Mouse (Mus musculus) hindbrain, postnatal 0 days (tissue): Measurements from ENCODE around the gene Gm9844. TPM values are rescaled to one million over a fixed set of nuclear protein-coding genes. Genes with fewer than 3 reads are reported as not detected.
"Not testable (repeated sequence)": the region's sequence is repeated elsewhere in the genome, so short reads cannot be mapped to it uniquely, and the experiment has no call there.

Source experiments
- ATAC-seq: fragments of 200-750 bp; cut with Nextera tagmentation; 2 replicates; pipeline ENCODE4 v1.8.0; 2017; ENCODE audit warnings: mild to moderate bottlenecking, moderate TSS enrichment, moderate library complexity
- DNase-seq: peaks from one replicate; pipeline ENCODE4 v3.0.0-alpha.2; 2015; ENCODE audit warnings: low spot score
- H3K27ac ChIP-seq: fragments of 300-500 bp; sonication (generic); 2 replicates; pipeline ENCODE4 v1.5.1; 2014; ENCODE audit warnings: mild to moderate bottlenecking
- H3K27me3 ChIP-seq: fragments of 300-500 bp; sonication (generic); 2 replicates; pipeline ENCODE4 v1.6.1; 2014; ENCODE audit warnings: low read length, mixed read lengths; ENCODE audit not compliant: insufficient read depth
- H3K36me3 ChIP-seq: fragments of 300-500 bp; sonication (generic); 2 replicates; pipeline ENCODE4 v1.6.1; 2014; ENCODE audit warnings: low read length, mixed read lengths; ENCODE audit not compliant: insufficient read depth
- H3K4me1 ChIP-seq: fragments of 300-500 bp; sonication (generic); 2 replicates; pipeline ENCODE4 v1.6.1; 2014; ENCODE audit warnings: antibody characterized with exemption, low read length, mixed read lengths; ENCODE audit not compliant: insufficient read depth
- H3K4me2 ChIP-seq: fragments of 300-500 bp; sonication (generic); 2 replicates; pipeline ENCODE4 v1.6.1; 2014; ENCODE audit warnings: low read depth, mild to moderate bottlenecking, low read length, moderate library complexity, mixed read lengths
- H3K4me3 ChIP-seq: fragments of 300-500 bp; sonication (generic); 2 replicates; pipeline ENCODE4 v1.5.1; 2014; ENCODE audit warnings: low read length
- H3K9ac ChIP-seq: fragments of 300-500 bp; sonication (generic); replicated peaks from 2 replicates; pipeline ENCODE4 v1.6.1; 2014; ENCODE audit warnings: mild to moderate bottlenecking, low read length, moderate library complexity, mixed read lengths
- H3K9me3 ChIP-seq: fragments of 300-500 bp; sonication (generic); 2 replicates; pipeline ENCODE4 v1.6.1; 2016; ENCODE audit warnings: low read length, mixed read lengths
- CTCF ChIP-seq: IDR thresholded peaks from 2 replicates; pipeline ENCODE4 v1.5.1; 2016; ENCODE audit warnings: antibody characterized with exemption, control low read depth, low read depth
- WGBS: fragments of 180-500 bp; shearing (Covaris S2); extraction: QIAGEN DNeasy Blood & Tissue Kit; methylation state at CpG from one replicate; pipeline ENCODE4 v1.1.7; 2014; 5-methylcytosine and 5-hydroxymethylcytosine counted together
- polyA plus RNA-seq: library from polyadenylated mRNA; unstranded; fragments of >200 nt; fragmentation: Nextera tagmentation; extraction: Ambion mirVana; gene quantifications from 2 replicates; pipeline ENCODE4 v1.2.1, GENCODE M21; 2015
- total RNA-seq: library from RNA; depleted of rRNA; stranded (reverse); fragments of >200 nt; gene quantifications from 2 replicates; pipeline ENCODE4 v1.2.3, GENCODE M21; 2014

The Gm9844 gene
- total and polyA plus RNA-seq, 2 experiments from 2014 or later = 2.5 to 32.5 TPM

- ATAC-seq (peak; percentile 69), DNase-seq (peak; percentile 92)
- peaks cover 34% of the 10 kb centered on the region for H3K36me3 ChIP-seq
- no peaks in the 10 kb centered on the region for H3K27me3 ChIP-seq
- WGBS = 29% methylated on average over 10 of the region's 10 CpGs
- peaks cover 14% of the 10 kb centered on the region for H3K4me1 ChIP-seq
- no peaks in the 10 kb centered on the region for H3K9me3 ChIP-seq
- no peak overlapping the region for H3K9ac ChIP-seq
- peak; percentile 100 for TF ChIP-seq CTCF
- H3K27ac ChIP-seq = no peak overlapping the region
- no peak overlapping the region for H3K4me3 ChIP-seq
- H3K4me2 ChIP-seq = no peak overlapping the region
Observed at GRCm38 (mm10) chr7:24890281-24891216, 28.5 kb downstream of the Gm9844 start.

DNA sequence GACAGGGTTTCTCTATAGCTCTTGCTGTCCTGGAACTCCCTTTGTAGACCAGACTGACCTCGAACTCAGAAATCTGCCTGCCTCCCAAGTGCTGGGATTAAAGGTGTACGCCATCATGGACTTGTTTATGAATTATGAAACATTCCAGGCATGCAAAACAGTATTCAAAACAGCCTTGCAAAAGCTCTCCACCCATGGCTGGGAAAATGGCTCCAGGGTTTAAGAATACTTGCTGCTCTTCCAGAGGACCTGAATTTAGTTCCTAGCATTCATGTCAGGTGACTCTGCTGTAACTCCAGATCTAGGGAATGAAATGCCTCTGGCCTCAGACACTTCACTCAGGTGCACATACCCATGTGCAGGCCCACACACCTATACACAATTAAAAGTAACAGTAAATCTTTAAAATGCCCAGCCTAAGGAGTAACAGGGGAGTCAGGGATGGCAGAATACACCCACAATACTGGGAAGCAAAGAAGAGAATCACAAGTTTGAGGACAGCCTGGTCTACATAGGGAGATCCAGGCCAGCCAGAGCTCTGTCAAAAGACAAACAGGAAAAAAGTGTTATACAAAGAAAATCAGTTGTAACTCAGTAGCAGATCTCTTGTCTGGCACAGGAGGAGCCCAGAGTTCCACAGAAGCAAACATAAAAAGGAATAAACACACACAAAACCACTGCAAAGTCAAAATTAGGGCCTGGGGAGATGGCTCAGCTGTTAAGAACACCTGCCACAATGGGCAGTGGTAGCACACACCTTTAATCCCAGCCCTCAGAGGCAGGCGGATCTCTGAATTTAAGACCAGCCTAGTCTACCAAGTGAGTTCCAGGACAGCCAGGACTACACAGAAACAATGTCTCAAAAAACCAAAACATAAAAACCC lies 29.5 kb downstream of the Gm9844 start:
- Histone ChIP-seq H3K4me2 (no peak overlapping the region), H3K4me1 (0 out of 2 replicates have a peak, but pooled peaks cover 6% of the 10 kb centered on the region), H3K27ac (no peak overlapping the region), H3K9me3 (no peaks in the 10 kb centered on the region), H3K27me3 (no peaks in the 10 kb centered on the region), H3K9ac (no peak overlapping the region), H3K4me3 (no peak overlapping the region), H3K36me3 (peaks cover 29% of the 10 kb centered on the region)
- TF ChIP-seq CTCF = no peak
- no peak for ATAC-seq
- no peak for DNase-seq
- 73% methylated on average over 3 of the region's 3 CpGs for WGBS

DNA sequence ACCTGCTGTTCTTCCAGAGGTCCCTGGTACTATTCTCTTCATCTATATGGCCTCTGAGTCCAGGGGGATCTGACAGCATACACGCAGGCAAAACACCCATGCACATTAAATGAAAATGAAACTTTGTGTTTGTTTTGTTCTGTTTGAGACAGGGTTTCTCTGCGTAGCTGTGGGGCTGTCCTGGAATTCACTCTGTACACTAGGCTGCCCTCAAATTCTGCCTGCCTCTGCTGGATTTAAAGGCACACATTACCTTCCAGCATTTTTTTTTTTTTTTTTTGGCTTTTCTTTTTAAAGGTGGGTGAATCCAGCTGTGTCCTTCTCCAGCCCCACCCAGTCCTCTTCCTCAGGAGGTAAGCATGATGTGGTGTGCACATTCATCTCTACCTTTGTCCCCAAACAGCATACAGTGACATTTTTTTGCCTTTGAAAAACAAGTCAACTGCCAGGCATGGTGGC lies 30.1 kb downstream of the Gm9844 start:
- TF ChIP-seq CTCF = no peak
- Histone ChIP-seq H3K4me3 (no peak overlapping the region), H3K36me3 (peaks cover 23% of the 10 kb centered on the region), H3K9ac (no peak overlapping the region), H3K27me3 (no peaks in the 10 kb centered on the region), H3K4me1 (no peaks in the 10 kb centered on the region), H3K4me2 (no peak overlapping the region), H3K27ac (no peak overlapping the region), H3K9me3 (no peaks in the 10 kb centered on the region)
- 72% methylated on average over 2 of the region's 2 CpGs for WGBS
- ATAC-seq = no peak
- no peak for DNase-seq

- WGBS = 98% methylated on average over 2 of the region's 2 CpGs
- H3K27ac ChIP-seq, H3K4me2 ChIP-seq, H3K9me3 ChIP-seq, H3K4me3 ChIP-seq, H3K36me3 ChIP-seq, H3K27me3 ChIP-seq, H3K4me1 ChIP-seq, H3K9ac ChIP-seq, DNase-seq, ATAC-seq: not testable (repeated sequence)
Observed at GRCm38 (mm10) chr7:24895749-24896148, 33.7 kb downstream of the Gm9844 start.

DNA sequence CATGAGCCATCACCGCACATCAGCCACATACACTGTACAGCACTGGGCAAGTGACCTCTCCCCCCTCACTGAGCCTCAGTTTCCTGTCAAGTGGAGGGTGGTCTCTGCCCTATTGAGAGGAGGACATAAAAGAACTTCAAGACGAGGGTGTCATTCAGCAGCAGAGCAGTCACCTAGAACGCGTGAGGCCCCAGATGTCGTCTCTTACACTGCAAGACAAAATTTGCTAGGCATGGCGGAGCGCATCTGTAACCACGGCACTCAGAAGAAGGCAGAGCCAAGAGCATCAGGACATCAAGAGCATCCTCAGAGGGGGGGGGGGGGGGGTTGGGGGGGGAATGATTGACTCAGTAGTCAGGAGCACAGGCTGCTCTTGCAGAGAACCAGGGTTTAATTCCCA lies 34.3 kb downstream of the Gm9844 start:
- 66% methylated on average over 8 of the region's 8 CpGs for WGBS
- H3K27me3 ChIP-seq = no peaks in the 10 kb centered on the region
- H3K36me3 ChIP-seq = no peaks in the 10 kb centered on the region
- no peak for ATAC-seq
- H3K4me3 ChIP-seq = no peak overlapping the region
- no peak overlapping the region for H3K4me2 ChIP-seq
- DNase-seq = no peak
- H3K9ac ChIP-seq = no peak overlapping the region
- H3K9me3 ChIP-seq = no peaks in the 10 kb centered on the region
- TF ChIP-seq CTCF = no peak
- no peaks in the 10 kb centered on the region for H3K4me1 ChIP-seq
- no peak overlapping the region for H3K27ac ChIP-seq

DNA sequence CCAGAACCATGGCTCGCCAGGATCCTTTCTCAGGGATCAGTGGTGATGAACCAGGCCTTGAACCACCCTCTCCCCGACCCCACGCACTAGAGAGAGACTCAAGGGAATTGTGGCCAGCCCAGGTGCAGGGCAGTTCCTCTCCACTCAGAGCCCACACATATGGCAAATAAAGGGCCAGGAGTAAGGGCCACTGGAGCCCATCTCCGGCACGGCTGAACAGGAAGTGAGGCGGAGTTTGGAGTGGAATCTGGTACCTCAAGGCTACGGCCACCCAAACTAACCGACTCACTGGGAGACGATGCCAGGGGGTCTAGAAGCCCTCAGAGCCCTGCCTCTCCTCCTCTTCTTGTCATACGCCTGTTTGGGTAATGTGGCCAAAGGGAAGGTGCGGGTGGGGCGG lies 35.2 kb downstream of the Gm9844 start, which contains the start of gene Cd79a:
Gene Cd79a (plus strand): TSS at position 158 of the 400 bp plus-strand sequence.
- Histone ChIP-seq H3K4me3 (no peak within 1 kb of the TSS), H3K27ac (no peak within 1 kb of the TSS), H3K27me3 (no peaks in the 10 kb centered on the region), H3K36me3 (no peaks in the 10 kb centered on the region), H3K9ac (no peak within 1 kb of the TSS), H3K9me3 (no peaks in the 10 kb centered on the region), H3K4me1 (no peaks in the 10 kb centered on the region), H3K4me2 (no peak within 1 kb of the TSS)
- ATAC-seq (no peak), DNase-seq (no peak)
- 86% methylated on average over 12 of the region's 12 CpGs for WGBS
- no peak for TF ChIP-seq CTCF
